ENCODE assay signal across 13 mouse cellular contexts in genomic region chr7:116893846-116894245, GRCm38 (mm10).
A peak's percentile ranks its signal among the peaks of the same experiment; 100 is the strongest.
DNase-seq lines count a peak whose midpoint lies in the region; ATAC-seq and TF ChIP-seq lines count a peak whose summit lies in the region.
"Had no signal": no experiment of that assay in that cellular context is flagged by ENCODE, and none has a peak within 500 bp of the region (broad histone marks: within the 10 kb centered on the region; RNA-seq: fewer than 3 reads in every experiment).

No protein-coding gene starts in this region.

- 71% methylated on average over 6 of the region's 6 CpGs for WGBS in midbrain, postnatal 0 days
- WGBS in midbrain, embryonic 16.5 days: 63% methylated on average over 6 of the region's 6 CpGs

- H3K9me3 ChIP-seq in midbrain, postnatal 0 days (ENCODE audit: low read length): no peaks in the 10 kb centered on the region
- no peaks in the 10 kb centered on the region for H3K9me3 ChIP-seq in midbrain, embryonic 16.5 days (replicated peaks; ENCODE audit: control insufficient read depth, low read length, poor library complexity, severe bottlenecking)

- no peak overlapping the region for H3K4me2 ChIP-seq in midbrain, postnatal 0 days (ENCODE audit: low read depth, low read length, poor library complexity, severe bottlenecking)
- no peak overlapping the region for H3K4me2 ChIP-seq in midbrain, embryonic 16.5 days (ENCODE audit: low read length)

- no peaks in the 10 kb centered on the region for H3K27me3 ChIP-seq in midbrain, postnatal 0 days (ENCODE audit: insufficient read depth, low read length)
- H3K27me3 ChIP-seq in midbrain, embryonic 16.5 days (ENCODE audit: control insufficient read depth, insufficient read depth, low read depth, low read length): no peaks in the 10 kb centered on the region

- H3K27ac ChIP-seq in midbrain, postnatal 0 days (ENCODE audit: low read depth, low read length): no peak overlapping the region
- no peak overlapping the region for H3K27ac ChIP-seq in midbrain, embryonic 16.5 days (ENCODE audit: low read length)

- peak; percentile 16 to 28 for DNase-seq in adrenal gland, adult (ENCODE audit: inconsistent age in 2 of 2, low spot score in 1 of 2)
- no peak for DNase-seq in adrenal gland, adult 18-20 months (ENCODE audit: low spot score in 2 of 2)
- peak; percentile 78 for DNase-seq in midbrain, postnatal 0 days (ENCODE audit: low spot score)
- DNase-seq in embryo, embryonic 9.5 days (ENCODE audit: extremely low spot score): peak; percentile 10
- DNase-seq in retina, postnatal 7 days (ENCODE audit: low read depth, low spot score): peak; percentile 37
- DNase-seq in spleen, adult 18-20 months: no peak
- DNase-seq in frontal cortex, adult 2 months (ENCODE audit: extremely low spot score in 1 of 2, low spot score in 1 of 2): no peak
- DNase-seq: gastrocnemius, postnatal 25 days; heart, postnatal 10 days; right cerebral cortex, adult 18-20 months; thymus, postnatal 4 days had no signal

- no peaks in the 10 kb centered on the region for H3K36me3 ChIP-seq in midbrain, postnatal 0 days (ENCODE audit: insufficient read depth, low read length)
- H3K36me3 ChIP-seq in midbrain, embryonic 16.5 days (ENCODE audit: control insufficient read depth, insufficient read depth, low read length): no peaks in the 10 kb centered on the region

- H3K9ac ChIP-seq in midbrain, postnatal 0 days (replicated peaks; ENCODE audit: low read length, poor library complexity, severe bottlenecking): no peak overlapping the region
- H3K9ac ChIP-seq in midbrain, embryonic 16.5 days (ENCODE audit: low read depth, low read length): no peak overlapping the region

- no peaks in the 10 kb centered on the region for H3K4me1 ChIP-seq in midbrain, postnatal 0 days (ENCODE audit: insufficient read depth, low read length)
- H3K4me1 ChIP-seq in midbrain, embryonic 16.5 days (ENCODE audit: control insufficient read depth, insufficient read depth, low read length): 0 out of 2 replicates have a peak, but pooled peaks cover 3% of the 10 kb centered on the region

- H3K4me3 ChIP-seq in midbrain, postnatal 0 days (ENCODE audit: low read depth, low read length): no peak overlapping the region
- H3K4me3 ChIP-seq in midbrain, embryonic 16.5 days (ENCODE audit: low read depth, low read length): no peak overlapping the region
- H3K4me3 ChIP-seq: erythroblast, embryonic 14.5 days had no signal

- TF ChIP-seq CTCF in midbrain, postnatal 0 days (IDR thresholded peaks at IDR 0.05): no peak

- no peak for ATAC-seq in midbrain, postnatal 0 days (ENCODE audit: low FRiP score)
- no peak for ATAC-seq in midbrain, embryonic 16.5 days

Comparison
In these comparisons a context has a peak if more than half of its experiments do, and no peak if none do; other contexts are left out.
1. DNase-seq: peak in adrenal gland, adult (2 of 2), midbrain, postnatal 0 days (single experiment), embryo, embryonic 9.5 days (single experiment) and retina, postnatal 7 days (single experiment); none in adrenal gland, adult 18-20 months (0 of 2), spleen, adult 18-20 months (0 of 2) and frontal cortex, adult 2 months (0 of 2).